Mouse (Mus musculus): ENCODE measurements around the gene Prrt1. TPM values are rescaled to one million over a fixed set of nuclear protein-coding genes. Genes with fewer than 3 reads are reported as not detected.

Gene Prrt1
- 0.13 TPM in 1 of 2 replicates, not detected in the other for total RNA-seq (2017)

GRCm38 (mm10) chr17:34629221-34629751, at the start of gene Prrt1:
TSS of gene Prrt1 (plus strand) at chr17:34629533.
- no peak for ATAC-seq (replicated peaks in 1 of 2; ENCODE audit: insufficient read depth in 1 of 2, low FRiP score in 2 of 2, low TSS enrichment in 1 of 2, low read depth in 1 of 2, poor library complexity in 2 of 2, severe bottlenecking in 2 of 2)

DNA sequence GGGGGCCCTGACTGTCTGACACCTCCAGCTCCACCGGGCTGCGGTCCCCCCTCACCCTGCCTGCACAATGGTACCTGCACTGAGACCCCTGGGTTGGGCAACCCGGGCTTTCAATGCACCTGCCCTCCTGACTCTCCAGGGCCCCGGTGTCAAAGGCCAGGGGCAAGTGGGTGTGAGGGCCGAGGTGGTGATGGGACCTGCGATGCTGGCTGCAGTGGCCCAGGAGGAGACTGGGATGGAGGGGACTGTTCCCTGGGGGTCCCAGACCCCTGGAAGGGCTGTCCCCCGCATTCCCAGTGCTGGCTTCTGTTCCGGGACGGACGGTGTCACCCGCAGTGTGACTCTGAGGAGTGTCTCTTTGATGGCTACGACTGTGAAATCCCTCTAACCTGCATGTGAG, 46.8 kb upstream of the Prrt1 start:
- ATAC-seq (replicated peaks in 1 of 2; ENCODE audit: insufficient read depth in 1 of 2, low FRiP score in 2 of 2, low TSS enrichment in 1 of 2, low read depth in 1 of 2, poor library complexity in 2 of 2, severe bottlenecking in 2 of 2): no peak

- no peak for ATAC-seq (replicated peaks in 1 of 2; ENCODE audit: insufficient read depth in 1 of 2, low FRiP score in 2 of 2, low TSS enrichment in 1 of 2, low read depth in 1 of 2, poor library complexity in 2 of 2, severe bottlenecking in 2 of 2)
Measured at GRCm38 (mm10) chr17:34583397-34583796, 45.9 kb upstream of the Prrt1 start.

GRCm38 (mm10) chr17:34583819-34584218, 45.5 kb upstream of the Prrt1 start:
- no peak for ATAC-seq (replicated peaks in 1 of 2; ENCODE audit: insufficient read depth in 1 of 2, low FRiP score in 2 of 2, low TSS enrichment in 1 of 2, low read depth in 1 of 2, poor library complexity in 2 of 2, severe bottlenecking in 2 of 2)

GRCm38 (mm10) chr17:34585121-34585520, 44.2 kb upstream of the Prrt1 start:
- no peak for ATAC-seq (replicated peaks in 1 of 2; ENCODE audit: insufficient read depth in 1 of 2, low FRiP score in 2 of 2, low TSS enrichment in 1 of 2, low read depth in 1 of 2, poor library complexity in 2 of 2, severe bottlenecking in 2 of 2)

DNA sequence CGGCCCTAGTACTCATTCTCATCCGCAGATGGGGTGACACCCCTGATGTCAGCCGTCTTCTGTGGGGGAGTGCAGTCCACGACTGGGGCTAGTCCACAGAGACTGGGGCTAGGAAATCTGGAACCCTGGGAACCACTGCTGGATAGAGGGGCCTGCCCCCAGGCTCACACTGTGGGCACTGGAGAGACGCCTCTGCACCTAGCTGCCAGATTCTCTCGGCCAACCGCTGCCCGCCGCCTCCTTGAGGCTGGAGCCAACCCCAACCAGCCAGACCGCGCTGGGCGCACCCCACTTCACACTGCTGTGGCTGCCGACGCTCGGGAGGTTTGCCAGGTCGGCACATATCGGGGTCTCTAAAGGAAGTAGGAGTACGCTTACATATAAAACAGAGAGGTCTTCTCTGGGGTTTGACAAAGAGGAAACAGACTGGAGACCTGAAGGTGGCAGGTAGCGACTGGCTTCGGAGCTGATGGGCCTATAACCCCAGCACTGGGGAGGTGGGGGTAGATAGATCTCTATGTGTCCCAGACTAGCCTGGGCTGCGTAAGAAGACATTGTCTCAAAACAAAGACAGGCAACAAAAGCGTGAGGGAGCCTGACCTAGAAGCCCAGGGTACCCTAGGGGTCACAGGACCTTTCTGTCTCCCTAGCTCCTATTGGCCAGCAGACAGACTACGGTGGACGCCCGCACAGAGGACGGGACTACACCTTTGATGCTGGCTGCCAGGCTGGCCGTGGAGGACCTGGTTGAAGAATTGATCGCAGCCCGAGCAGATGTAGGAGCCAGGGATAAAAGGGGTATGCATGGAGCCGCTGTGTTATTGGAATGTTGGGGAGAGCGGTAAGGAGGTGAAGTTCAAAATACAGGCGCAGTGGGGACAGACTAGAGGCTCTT, 43.2 kb upstream of the Prrt1 start:
- no peak for ATAC-seq (replicated peaks in 1 of 2; ENCODE audit: insufficient read depth in 1 of 2, low FRiP score in 2 of 2, low TSS enrichment in 1 of 2, low read depth in 1 of 2, poor library complexity in 2 of 2, severe bottlenecking in 2 of 2)

- peak; percentile 46 to 47; a peak in 3 of 4 replicates for ATAC-seq (replicated peaks in 1 of 2; ENCODE audit: insufficient read depth in 1 of 2, low FRiP score in 2 of 2, low TSS enrichment in 1 of 2, low read depth in 1 of 2, poor library complexity in 2 of 2, severe bottlenecking in 2 of 2)
Measured at GRCm38 (mm10) chr17:34586796-34587422, 42.4 kb upstream of the Prrt1 start.

- peak; percentile 39 to 56 for ATAC-seq (replicated peaks in 1 of 2; ENCODE audit: insufficient read depth in 1 of 2, low FRiP score in 2 of 2, low TSS enrichment in 1 of 2, low read depth in 1 of 2, poor library complexity in 2 of 2, severe bottlenecking in 2 of 2)
Measured at GRCm38 (mm10) chr17:34587423-34587811, 41.9 kb upstream of the Prrt1 start.

- ATAC-seq (replicated peaks in 1 of 2; ENCODE audit: insufficient read depth in 1 of 2, low FRiP score in 2 of 2, low TSS enrichment in 1 of 2, low read depth in 1 of 2, poor library complexity in 2 of 2, severe bottlenecking in 2 of 2): no peak
Measured at GRCm38 (mm10) chr17:34587814-34588213, 41.5 kb upstream of the Prrt1 start.

DNA sequence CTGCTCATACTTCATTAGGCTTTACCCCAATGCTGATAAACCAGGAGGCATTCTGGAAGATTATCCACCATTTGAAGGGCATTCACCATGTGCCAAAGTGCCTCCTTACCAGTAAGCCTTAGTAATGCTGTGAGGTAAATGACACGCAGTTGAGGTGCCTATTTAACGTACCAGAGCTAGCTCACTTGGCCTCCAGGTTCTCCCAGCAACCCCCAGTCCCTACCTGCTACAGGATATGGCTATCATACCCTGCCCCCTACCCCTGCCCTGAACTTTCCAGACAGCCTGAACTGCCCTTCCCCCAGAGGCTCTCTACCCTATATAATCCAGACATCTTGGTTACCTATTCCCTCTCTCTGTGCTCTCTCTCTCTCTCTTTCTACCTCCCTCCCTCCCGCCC, 40.6 kb upstream of the Prrt1 start:
- no peak for ATAC-seq (replicated peaks in 1 of 2; ENCODE audit: insufficient read depth in 1 of 2, low FRiP score in 2 of 2, low TSS enrichment in 1 of 2, low read depth in 1 of 2, poor library complexity in 2 of 2, severe bottlenecking in 2 of 2)

DNA sequence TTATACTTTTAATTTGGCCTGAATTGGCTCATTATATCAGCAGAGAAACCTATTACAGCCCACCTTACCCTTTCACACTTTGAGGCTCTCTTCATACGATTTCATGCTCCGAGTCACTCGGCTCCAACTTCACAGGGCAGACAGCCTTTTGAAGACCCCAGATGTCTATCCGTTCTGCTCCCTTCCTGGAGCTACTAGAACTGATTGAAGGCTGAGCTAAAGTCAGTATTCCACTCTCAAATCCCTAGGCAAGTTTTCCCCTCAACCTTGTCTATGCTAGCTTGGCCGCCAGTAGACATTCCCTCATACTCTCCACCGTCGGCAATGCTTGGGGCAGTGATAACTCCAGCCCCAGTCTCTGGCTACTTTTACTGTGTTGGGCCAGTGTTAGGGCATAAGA, 40.1 kb upstream of the Prrt1 start:
- no peak for ATAC-seq (replicated peaks in 1 of 2; ENCODE audit: insufficient read depth in 1 of 2, low FRiP score in 2 of 2, low TSS enrichment in 1 of 2, low read depth in 1 of 2, poor library complexity in 2 of 2, severe bottlenecking in 2 of 2)

- no peak; a peak in 1 of 4 replicates for ATAC-seq (replicated peaks in 1 of 2; ENCODE audit: insufficient read depth in 1 of 2, low FRiP score in 2 of 2, low TSS enrichment in 1 of 2, low read depth in 1 of 2, poor library complexity in 2 of 2, severe bottlenecking in 2 of 2)
Measured at GRCm38 (mm10) chr17:34589681-34590101, 39.6 kb upstream of the Prrt1 start, which contains the start of gene Gpsm3. TSS of gene Gpsm3 (plus strand) at chr17:34589806.

- ATAC-seq (replicated peaks in 1 of 2; ENCODE audit: insufficient read depth in 1 of 2, low FRiP score in 2 of 2, low TSS enrichment in 1 of 2, low read depth in 1 of 2, poor library complexity in 2 of 2, severe bottlenecking in 2 of 2): no peak
Measured at GRCm38 (mm10) chr17:34590154-34590987, 39.0 kb upstream of the Prrt1 start.

DNA sequence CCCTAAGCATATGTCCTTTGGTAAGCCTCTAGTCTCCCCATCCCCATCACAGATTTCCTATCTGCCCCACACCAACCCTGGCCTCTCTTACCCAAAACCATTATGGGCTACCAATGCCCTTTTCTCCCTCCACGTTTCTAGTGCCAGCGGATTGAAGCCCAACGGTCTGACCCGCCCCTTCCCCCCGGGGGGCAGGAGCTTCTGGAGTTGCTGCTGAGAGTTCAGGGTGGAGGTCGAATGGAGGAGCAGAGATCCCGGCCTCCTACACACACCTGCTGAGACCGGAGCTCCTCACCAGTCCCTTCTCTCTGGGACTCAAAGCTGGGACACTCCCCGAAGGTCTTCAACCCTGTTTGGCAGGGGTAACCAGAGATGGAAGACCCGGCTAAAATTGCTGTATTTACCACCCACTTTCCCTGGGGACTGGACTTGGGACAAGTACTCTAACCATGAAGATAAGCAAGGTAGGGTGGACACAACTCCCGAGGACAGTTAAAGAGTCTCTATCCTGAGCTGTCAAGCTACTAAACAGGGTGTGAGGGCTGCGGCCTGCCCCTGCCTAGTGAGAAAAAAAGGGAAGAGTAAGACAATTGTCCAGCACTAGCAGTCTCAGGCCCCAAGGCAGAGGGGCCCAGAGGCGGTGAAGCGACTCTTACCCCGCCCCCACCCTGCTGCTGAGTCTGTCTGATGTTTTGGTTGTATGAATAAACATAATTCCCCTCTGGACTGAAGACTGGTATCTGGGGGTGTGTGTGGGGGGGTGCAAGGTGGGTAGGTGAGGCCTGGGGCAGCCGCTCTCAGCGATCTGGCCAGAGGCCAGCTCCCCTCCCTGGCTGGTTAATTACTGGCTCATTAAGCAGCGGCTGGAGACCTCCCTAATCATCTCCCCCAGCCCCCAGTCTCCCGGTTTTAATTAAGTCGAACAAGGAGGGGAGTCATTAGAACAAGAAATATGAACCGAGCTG, 38.0 kb upstream of the Prrt1 start, which contains the start of gene Pbx2:
Gene Pbx2, plus strand, starts transcription at position 238 of the 965 bp plus-strand sequence.
- ATAC-seq (replicated peaks in 1 of 2; ENCODE audit: insufficient read depth in 1 of 2, low FRiP score in 2 of 2, low TSS enrichment in 1 of 2, low read depth in 1 of 2, poor library complexity in 2 of 2, severe bottlenecking in 2 of 2): no peak

GRCm38 (mm10) chr17:34591994-34592375, 37.3 kb upstream of the Prrt1 start:
- peak; percentile 33 to 43; a peak in 2 of 4 replicates for ATAC-seq (replicated peaks in 1 of 2; ENCODE audit: insufficient read depth in 1 of 2, low FRiP score in 2 of 2, low TSS enrichment in 1 of 2, low read depth in 1 of 2, poor library complexity in 2 of 2, severe bottlenecking in 2 of 2)
